Mouse (Mus musculus): Measurements from ENCODE around the gene Cipc. TPM values are rescaled to one million over a fixed set of nuclear protein-coding genes. Genes with fewer than 3 reads are reported as not detected.

The Cipc gene
- polyA plus RNA-seq, 1 experiment from 2014 or later, result 24.3 TPM

- no peak overlapping the region for H3K4me2 ChIP-seq
- WGBS, result 75% methylated on average over 9 of the region's 9 CpGs
- no peak overlapping the region for H3K27ac ChIP-seq
These were observed 2.7 kb downstream of the Cipc start for GRCm38 (mm10) chr12:86949501-86949900.

GRCm38 (mm10) chr12:86950161-86950960 is 3.5 kb downstream of the Cipc start:
- peaks cover 27% of the 10 kb centered on the region for H3K36me3 ChIP-seq
- H3K4me1 ChIP-seq, result peaks cover 25% of the 10 kb centered on the region
- H3K27ac ChIP-seq, result no peak overlapping the region
- 84% methylated on average over 16 of the region's 16 CpGs for WGBS
- no peaks in the 10 kb centered on the region for H3K9me3 ChIP-seq
- no peak for ATAC-seq (ENCODE audit: insufficient number of reproducible peaks, insufficient read depth, low FRiP score, low TSS enrichment, low read depth)
- no peak overlapping the region for H3K4me3 ChIP-seq
- no peak overlapping the region for H3K9ac ChIP-seq
- no peak overlapping the region for H3K4me2 ChIP-seq
- no peaks in the 10 kb centered on the region for H3K27me3 ChIP-seq

More at GRCm38 (mm10) chr12:86949501-86949900, 2.7 kb downstream of the Cipc start:
- Histone ChIP-seq H3K4me1 (peaks cover 25% of the 10 kb centered on the region), H3K27me3 (no peaks in the 10 kb centered on the region), H3K9ac (no peak overlapping the region), H3K4me3 (no peak overlapping the region), H3K9me3 (no peaks in the 10 kb centered on the region), H3K36me3 (peaks cover 20% of the 10 kb centered on the region)
- ATAC-seq (ENCODE audit: insufficient number of reproducible peaks, insufficient read depth, low FRiP score, low TSS enrichment, low read depth), result no peak

- Histone ChIP-seq H3K27me3 (no peaks in the 10 kb centered on the region), H3K9ac (no peak overlapping the region), H3K4me3 (no peak overlapping the region), H3K36me3 (peaks cover 33% of the 10 kb centered on the region), H3K4me2 (no peak overlapping the region), H3K9me3 (no peaks in the 10 kb centered on the region), H3K27ac (no peak overlapping the region), H3K4me1 (peaks cover 23% of the 10 kb centered on the region)
- ATAC-seq (ENCODE audit: insufficient number of reproducible peaks, insufficient read depth, low FRiP score, low TSS enrichment, low read depth), result no peak
- 94% methylated on average over 3 of the region's 3 CpGs for WGBS
These were observed 4.1 kb downstream of the Cipc start for GRCm38 (mm10) chr12:86950961-86951360.

GRCm38 (mm10) chr12:86952331-86952850 is 5.5 kb downstream of the Cipc start:
- no peak overlapping the region for H3K27ac ChIP-seq
- H3K4me2 ChIP-seq, result no peak overlapping the region
- no peaks in the 10 kb centered on the region for H3K27me3 ChIP-seq
- H3K9ac ChIP-seq, result no peak overlapping the region
- peaks cover 19% of the 10 kb centered on the region for H3K4me1 ChIP-seq
- H3K36me3 ChIP-seq, result peaks cover 45% of the 10 kb centered on the region
- no peak overlapping the region for H3K4me3 ChIP-seq
- ATAC-seq (ENCODE audit: insufficient number of reproducible peaks, insufficient read depth, low FRiP score, low TSS enrichment, low read depth), result no peak
- no peaks in the 10 kb centered on the region for H3K9me3 ChIP-seq
- WGBS, result 84% methylated on average over 10 of the region's 10 CpGs

GRCm38 (mm10) chr12:86955894-86956293 is 9.1 kb downstream of the Cipc start:
- Histone ChIP-seq H3K4me2 (no peak overlapping the region), H3K27ac (no peak overlapping the region), H3K9me3 (no peaks in the 10 kb centered on the region), H3K36me3 (peaks cover 77% of the 10 kb centered on the region), H3K4me1 (no peaks in the 10 kb centered on the region), H3K4me3 (no peak overlapping the region), H3K9ac (no peak overlapping the region), H3K27me3 (no peaks in the 10 kb centered on the region)
- ATAC-seq (ENCODE audit: insufficient number of reproducible peaks, insufficient read depth, low FRiP score, low TSS enrichment, low read depth), result no peak
- 85% methylated on average over 2 of the region's 2 CpGs for WGBS

- 90% methylated on average over 5 of the region's 5 CpGs for WGBS
- H3K36me3 ChIP-seq, result peaks cover 91% of the 10 kb centered on the region
These were observed 11.7 kb downstream of the Cipc start for GRCm38 (mm10) chr12:86958558-86958957.

GRCm38 (mm10) chr12:86959661-86960060 is 12.8 kb downstream of the Cipc start:
- no peak overlapping the region for H3K4me3 ChIP-seq
- H3K4me2 ChIP-seq, result no peak overlapping the region
- ATAC-seq (ENCODE audit: insufficient number of reproducible peaks, insufficient read depth, low FRiP score, low TSS enrichment, low read depth), result no peak
- peaks cover 91% of the 10 kb centered on the region for H3K36me3 ChIP-seq
- 95% methylated on average over 5 of the region's 5 CpGs for WGBS
- H3K27ac ChIP-seq, result no peak overlapping the region
- H3K9ac ChIP-seq, result no peak overlapping the region
- H3K27me3 ChIP-seq, result no peaks in the 10 kb centered on the region
- H3K9me3 ChIP-seq, result no peaks in the 10 kb centered on the region
- H3K4me1 ChIP-seq, result no peaks in the 10 kb centered on the region

More at GRCm38 (mm10) chr12:86958558-86958957, 11.7 kb downstream of the Cipc start:
- Histone ChIP-seq H3K27me3 (no peaks in the 10 kb centered on the region), H3K4me2 (no peak overlapping the region), H3K9ac (no peak overlapping the region), H3K9me3 (no peaks in the 10 kb centered on the region), H3K4me1 (no peaks in the 10 kb centered on the region), H3K4me3 (no peak overlapping the region), H3K27ac (no peak overlapping the region)
- no peak for ATAC-seq (ENCODE audit: insufficient number of reproducible peaks, insufficient read depth, low FRiP score, low TSS enrichment, low read depth)

GRCm38 (mm10) chr12:86960138-86960537 is 13.3 kb downstream of the Cipc start:
- Histone ChIP-seq H3K9me3 (no peaks in the 10 kb centered on the region), H3K9ac (no peak overlapping the region), H3K4me2 (no peak overlapping the region), H3K27ac (no peak overlapping the region), H3K36me3 (peaks cover 89% of the 10 kb centered on the region), H3K4me3 (no peak overlapping the region), H3K4me1 (no peaks in the 10 kb centered on the region), H3K27me3 (no peaks in the 10 kb centered on the region)
- WGBS, result 88% methylated on average over 15 of the region's 15 CpGs
- no peak for ATAC-seq (ENCODE audit: insufficient number of reproducible peaks, insufficient read depth, low FRiP score, low TSS enrichment, low read depth)

GRCm38 (mm10) chr12:86960791-86961335 is 14.0 kb downstream of the Cipc start:
- no peaks in the 10 kb centered on the region for H3K4me1 ChIP-seq
- H3K9ac ChIP-seq, result no peak overlapping the region
- no peak overlapping the region for H3K4me2 ChIP-seq
- H3K27ac ChIP-seq, result no peak overlapping the region
- no peaks in the 10 kb centered on the region for H3K27me3 ChIP-seq
- WGBS, result 88% methylated on average over 3 of the region's 3 CpGs
- no peaks in the 10 kb centered on the region for H3K9me3 ChIP-seq
- H3K4me3 ChIP-seq, result no peak overlapping the region
- ATAC-seq (ENCODE audit: insufficient number of reproducible peaks, insufficient read depth, low FRiP score, low TSS enrichment, low read depth), result no peak
- peaks cover 85% of the 10 kb centered on the region for H3K36me3 ChIP-seq

GRCm38 (mm10) chr12:86961589-86962344 is 14.9 kb downstream of the Cipc start:
- 90% methylated on average over 11 of the region's 11 CpGs for WGBS
- Histone ChIP-seq H3K27ac (no peak overlapping the region), H3K27me3 (no peaks in the 10 kb centered on the region), H3K9me3 (no peaks in the 10 kb centered on the region), H3K4me2 (no peak overlapping the region), H3K4me3 (no peak overlapping the region), H3K36me3 (peaks cover 81% of the 10 kb centered on the region), H3K4me1 (no peaks in the 10 kb centered on the region), H3K9ac (peak overlapping the region; percentile 27; the same call in 1 of the 2 replicates)
- ATAC-seq (ENCODE audit: insufficient number of reproducible peaks, insufficient read depth, low FRiP score, low TSS enrichment, low read depth), result no peak

- no peaks in the 10 kb centered on the region for H3K4me1 ChIP-seq
- no peaks in the 10 kb centered on the region for H3K9me3 ChIP-seq
- H3K27ac ChIP-seq, result no peak overlapping the region
- no peak overlapping the region for H3K9ac ChIP-seq
- no peaks in the 10 kb centered on the region for H3K27me3 ChIP-seq
- H3K4me2 ChIP-seq, result no peak overlapping the region
- ATAC-seq (ENCODE audit: insufficient number of reproducible peaks, insufficient read depth, low FRiP score, low TSS enrichment, low read depth), result no peak
- no peak overlapping the region for H3K4me3 ChIP-seq
- peaks cover 63% of the 10 kb centered on the region for H3K36me3 ChIP-seq
- 90% methylated on average over 16 of the region's 16 CpGs for WGBS
These were observed 17.6 kb downstream of the Cipc start for GRCm38 (mm10) chr12:86964278-86965057.

Measured in embryonic facial prominence, embryonic 13.5 days (tissue).